Mouse (Mus musculus): ENCODE data around the gene S100a10. TPM values are rescaled to one million over a fixed set of nuclear protein-coding genes. Genes with fewer than 3 reads are reported as not detected.

S100a10 gene
- total RNA-seq, 2 experiments from 2014 or later: 143 to 197 TPM

DNA sequence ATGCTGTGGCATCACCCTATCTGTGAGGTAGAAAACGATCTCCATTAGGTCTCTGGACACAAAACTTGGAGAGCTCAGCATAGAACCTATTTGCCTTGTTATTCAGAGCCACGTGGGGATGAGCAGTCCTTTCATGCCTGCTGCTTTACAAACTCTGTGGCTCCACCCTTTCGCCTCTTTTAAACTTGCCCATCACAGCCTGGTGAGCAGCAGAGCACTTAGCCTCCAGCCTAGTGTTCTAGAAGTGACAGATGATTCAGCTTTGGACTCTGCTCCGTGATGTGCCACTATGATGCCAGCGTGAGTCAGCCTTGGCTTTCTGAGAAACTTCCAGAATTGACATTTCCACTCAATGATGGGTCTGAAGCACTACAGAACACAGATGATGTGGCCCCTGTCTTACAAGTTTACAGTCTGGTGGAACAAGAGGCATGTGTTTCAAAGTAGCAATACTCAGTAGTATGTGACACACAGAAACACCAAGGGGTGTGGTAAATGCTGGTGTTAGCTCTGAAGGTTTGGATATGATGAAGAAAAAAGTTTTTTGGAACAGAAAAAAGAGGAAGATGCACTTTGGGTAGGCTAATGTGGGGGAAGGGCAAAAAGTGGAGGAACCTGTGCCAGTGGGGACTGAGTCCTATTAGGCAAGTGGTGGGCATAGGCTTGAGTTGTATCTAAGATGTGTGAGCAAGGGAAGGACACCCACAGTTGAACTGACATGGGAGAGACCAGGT, 17.3 kb downstream of the S100a10 start:
- intact Hi-C loops (cut with DNase I): no loop called here
- DNase-seq: no peak

- intact Hi-C loops (cut with DNase I): no loop called here
- no peak for DNase-seq
These were observed 24.6 kb downstream of the S100a10 start for GRCm38 (mm10) chr3:93579317-93580038.

DNA sequence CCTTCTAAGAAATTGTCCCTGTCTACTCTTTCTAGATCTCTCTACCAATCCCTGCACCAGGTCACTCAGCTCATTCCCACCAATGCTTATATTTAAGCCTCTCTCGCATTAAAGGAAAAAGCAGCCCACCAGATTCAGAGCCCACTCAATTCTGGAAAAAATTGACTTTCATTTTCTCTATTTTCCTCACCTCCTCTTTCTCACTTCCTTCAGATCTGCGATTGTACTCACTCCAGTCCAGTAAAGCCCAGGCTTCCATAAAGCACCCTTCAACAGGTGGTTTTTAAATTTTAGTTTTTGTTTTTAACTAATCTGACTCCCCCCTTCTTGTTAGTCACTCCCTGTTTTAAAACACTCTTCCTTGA, 25.1 kb downstream of the S100a10 start:
- intact Hi-C loops (cut with DNase I): no loop called here
- DNase-seq: no peak

GRCm38 (mm10) chr3:93580946-93581345, 26.1 kb downstream of the S100a10 start:
- DNase-seq: no peak
- intact Hi-C loops (cut with DNase I): no loop called here

GRCm38 (mm10) chr3:93581687-93582086, 26.8 kb downstream of the S100a10 start:
- no peak for DNase-seq
- intact Hi-C loops (cut with DNase I): no loop called here

GRCm38 (mm10) chr3:93583056-93583455, 28.2 kb downstream of the S100a10 start:
- intact Hi-C loops (cut with DNase I): no loop called here
- no peak for DNase-seq

DNA sequence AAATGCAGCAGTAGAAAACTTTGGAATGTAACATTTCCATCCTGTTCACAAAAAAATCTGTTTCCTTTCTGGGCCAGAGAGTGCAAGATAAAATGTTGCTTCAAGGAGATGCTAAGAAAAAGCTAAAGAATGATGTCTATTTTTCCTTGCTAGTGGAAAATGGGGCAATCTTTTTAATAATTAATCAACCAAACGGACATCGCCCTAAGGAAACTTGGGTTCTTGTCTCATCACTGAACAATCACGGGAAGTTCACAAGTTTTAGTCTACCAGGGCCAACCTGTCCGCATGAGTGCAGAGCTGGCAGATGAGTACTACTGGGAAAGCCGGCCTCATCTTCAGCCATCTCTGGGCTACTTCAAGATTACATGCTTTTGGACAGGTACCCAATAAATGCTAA, 34.7 kb downstream of the S100a10 start:
- intact Hi-C loops (cut with DNase I): no loop called here
- DNase-seq: no peak

- intact Hi-C loops (cut with DNase I): no loop called here
- no peak for DNase-seq
These were observed 35.4 kb downstream of the S100a10 start for GRCm38 (mm10) chr3:93590256-93590655.

DNA sequence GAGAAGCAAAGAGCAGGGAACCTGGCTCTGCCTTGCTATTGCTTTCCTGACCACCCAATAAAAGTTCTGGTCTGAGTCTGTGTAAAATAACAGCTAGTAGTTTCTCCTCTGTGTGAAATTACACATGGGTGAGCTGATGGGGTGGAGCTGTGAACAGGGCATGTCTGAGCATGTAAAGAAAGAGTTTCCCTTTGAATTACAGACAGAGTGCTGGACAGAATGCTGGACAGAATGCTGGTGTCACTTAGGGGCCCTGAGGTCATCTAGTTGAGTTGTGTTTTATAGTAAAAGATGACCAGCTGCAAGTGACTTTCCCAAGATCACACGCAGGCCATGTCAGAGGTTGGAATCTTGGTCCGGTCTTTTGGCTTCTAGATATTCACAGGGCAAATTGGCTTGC, 37.2 kb downstream of the S100a10 start:
- intact Hi-C loops (cut with DNase I): no loop called here

GRCm38 (mm10) chr3:93592976-93593375, 38.1 kb downstream of the S100a10 start:
- intact Hi-C loops (cut with DNase I): loop anchor here (1.0 kb wide), 1 partner anchor 46 kb away; no protein-coding TSS in a partner anchor
- DNase-seq: no peak

More for the DNA sequence above, 37.2 kb downstream of the S100a10 start:
- no peak for DNase-seq

GRCm38 (mm10) chr3:93593512-93593911, 38.6 kb downstream of the S100a10 start:
- DNase-seq: peak; percentile 58 to 59
- intact Hi-C loops (cut with DNase I): loop anchor here (1.0 kb wide), 1 partner anchor 46 kb away; no protein-coding TSS in a partner anchor

GRCm38 (mm10) chr3:93596632-93597031, 41.8 kb downstream of the S100a10 start:
- intact Hi-C loops (cut with DNase I): loop anchor here (2.0 kb wide), 2 partner anchors 28 to 42 kb away; partner anchors contain the start of gene S100a10
- peak in 1 of 2 experiments; percentile 9 for DNase-seq

DNA sequence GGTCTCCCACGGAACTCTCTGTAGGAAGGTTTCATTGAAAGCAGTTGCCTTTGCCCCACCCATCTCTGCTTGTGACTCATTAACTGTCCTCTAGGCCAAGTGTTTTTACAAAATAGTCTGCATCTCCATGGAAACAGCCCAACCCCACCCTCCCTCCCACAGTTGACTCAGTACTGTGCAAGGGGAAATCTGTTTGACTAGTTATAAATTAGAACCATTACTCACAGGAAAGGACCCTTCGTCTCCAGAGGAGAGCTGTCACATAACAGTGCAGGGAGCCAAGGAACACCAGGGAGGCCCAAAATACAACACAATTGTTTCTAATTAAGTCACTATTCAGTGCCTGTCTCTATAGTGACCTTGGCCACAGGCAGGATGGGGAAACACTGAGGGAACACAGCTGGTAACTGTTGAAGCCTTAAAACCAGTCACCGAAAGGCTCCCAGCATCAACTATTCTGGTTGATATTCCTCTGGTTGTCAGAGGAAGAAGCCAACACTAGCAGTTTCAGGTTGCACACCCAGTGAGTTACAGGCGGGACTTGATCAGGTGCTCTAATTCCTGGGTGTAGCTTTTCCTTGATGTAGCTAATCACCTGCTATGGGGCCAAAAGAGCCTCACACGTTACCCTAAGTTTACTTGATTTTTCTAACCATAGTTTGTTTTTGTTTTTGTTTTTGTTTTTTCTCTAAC, 42.5 kb downstream of the S100a10 start:
- peak; percentile 82 to 83 for DNase-seq
- intact Hi-C loops (cut with DNase I): loop anchor here (2.0 kb wide), 2 partner anchors 29 to 43 kb away; partner anchors contain the start of gene S100a10

GRCm38 (mm10) chr3:93597970-93598369, 43.1 kb downstream of the S100a10 start:
- DNase-seq: peak in 1 of 2 experiments; percentile 12
- intact Hi-C loops (cut with DNase I): loop anchor here (2.0 kb wide), 2 partner anchors 29 to 43 kb away; partner anchors contain the start of gene S100a10

- no peak for DNase-seq
- intact Hi-C loops (cut with DNase I): no loop called here
These were observed 45.3 kb downstream of the S100a10 start for GRCm38 (mm10) chr3:93600206-93600605.

GRCm38 (mm10) chr3:93601903-93602302, 47.0 kb downstream of the S100a10 start:
- intact Hi-C loops (cut with DNase I): no loop called here
- DNase-seq: no peak

GRCm38 (mm10) chr3:93608970-93609369, 54.1 kb downstream of the S100a10 start:
- intact Hi-C loops (cut with DNase I): loop anchor here (5.0 kb wide), 1 partner anchor 247 kb away; no protein-coding TSS in a partner anchor
- DNase-seq: peak; percentile 33 to 53

Data from heart, postnatal 10 days (tissue).